Mouse (Mus musculus): ENCODE results near the gene Emp2.

GRCm38 (mm10) chr16:10301337-10301736 is 12.4 kb downstream of the Emp2 start:
- TF ChIP-seq CTCF (IDR thresholded peaks at IDR 0.05; ENCODE audit: low read depth) (no peak), EP300 (IDR thresholded peaks at IDR 0.05; ENCODE audit: low read depth) (no peak)

Measured in liver, postnatal 0 days (tissue).